Mouse (Mus musculus): ENCODE measurements around the gene Maz. TPM values are rescaled to one million over a fixed set of nuclear protein-coding genes. Genes with fewer than 3 reads are reported as not detected.

The Maz gene
- polyA plus RNA-seq, 1 experiment from 2014 or later, result 79.8 TPM

DNA sequence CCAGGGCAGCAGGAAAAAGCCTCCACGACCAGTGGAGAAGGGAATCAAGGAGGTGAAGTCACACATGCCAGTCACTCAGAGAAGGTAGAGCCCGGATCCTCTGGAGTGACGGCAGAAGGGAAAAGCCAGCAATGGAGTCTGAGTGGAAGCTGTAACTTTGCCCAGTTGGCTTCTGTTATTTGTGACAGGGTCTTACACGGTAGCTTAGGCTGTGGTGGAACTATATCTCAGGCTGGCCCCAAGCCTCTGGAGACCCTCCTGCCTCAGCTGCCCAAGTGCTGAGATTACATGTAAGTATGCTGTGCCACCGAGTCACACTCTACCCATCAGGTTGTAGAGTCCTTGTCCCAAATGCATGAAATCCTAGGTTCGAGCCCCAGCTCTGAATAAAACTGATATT lies 13.5 kb downstream of the Maz start:
- Histone ChIP-seq H3K4me2 (replicated peaks) (no peak overlapping the region), H3K9ac (no peak overlapping the region), H3K4me3 (replicated peaks) (no peak overlapping the region), H3K27me3 (no peaks in the 10 kb centered on the region), H3K4me1 (peaks cover 47% of the 10 kb centered on the region), H3K9me3 (replicated peaks) (no peaks in the 10 kb centered on the region), H3K36me3 (peaks cover 40% of the 10 kb centered on the region), H3K27ac (replicated peaks) (no peak overlapping the region)
- no peak for ATAC-seq (ENCODE audit: insufficient number of reproducible peaks, low FRiP score, low TSS enrichment, low read depth)
- WGBS, result 91% methylated on average over 6 of the region's 6 CpGs

DNA sequence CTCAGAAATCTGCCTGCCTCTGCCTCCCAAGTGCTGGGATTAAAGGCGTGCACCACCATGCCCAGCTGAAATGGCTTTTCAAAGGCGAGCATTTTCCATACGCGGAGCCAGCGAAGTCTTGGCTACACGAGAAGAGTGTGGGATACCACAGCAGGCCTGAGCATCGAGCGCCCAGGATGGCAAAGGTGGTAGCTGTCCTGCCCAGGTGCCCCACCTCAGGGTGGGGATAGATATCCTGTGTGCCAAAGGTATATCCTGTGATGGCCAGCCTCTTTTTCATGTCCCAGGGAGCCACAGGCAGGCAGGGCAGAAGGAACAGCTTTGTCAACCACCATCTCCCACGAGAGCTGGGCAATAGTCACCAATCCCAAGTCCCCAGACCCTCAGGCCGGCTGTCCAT lies 14.0 kb downstream of the Maz start:
- Histone ChIP-seq H3K4me1 (peaks cover 44% of the 10 kb centered on the region), H3K4me2 (replicated peaks) (no peak overlapping the region), H3K9ac (no peak overlapping the region), H3K9me3 (replicated peaks) (no peaks in the 10 kb centered on the region), H3K4me3 (replicated peaks) (no peak overlapping the region), H3K27me3 (no peaks in the 10 kb centered on the region), H3K36me3 (peaks cover 40% of the 10 kb centered on the region), H3K27ac (replicated peaks) (no peak overlapping the region)
- no peak for ATAC-seq (ENCODE audit: insufficient number of reproducible peaks, low FRiP score, low TSS enrichment, low read depth)
- WGBS, result 95% methylated on average over 10 of the region's 10 CpGs

DNA sequence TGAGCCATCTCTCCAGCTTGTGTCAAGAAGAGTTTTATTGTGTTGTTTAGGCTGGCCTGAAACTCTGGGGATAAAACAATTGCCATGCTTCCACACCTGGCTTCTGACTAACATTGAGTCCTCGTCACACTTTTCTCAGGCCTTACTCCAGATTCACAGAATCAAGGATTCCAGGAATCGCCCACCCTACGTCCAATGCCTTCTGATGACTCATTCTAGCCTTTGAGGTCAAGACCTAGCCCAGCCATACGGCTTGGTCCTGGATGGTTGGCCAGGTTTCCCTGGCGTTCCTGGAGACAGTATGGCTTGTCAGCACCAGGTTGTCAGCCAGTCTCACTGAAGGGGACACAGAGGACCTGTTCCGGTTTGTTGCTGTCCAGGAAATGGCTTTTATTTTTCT lies 14.5 kb downstream of the Maz start:
- Histone ChIP-seq H3K4me2 (replicated peaks) (no peak overlapping the region), H3K36me3 (peaks cover 40% of the 10 kb centered on the region), H3K27ac (replicated peaks) (no peak overlapping the region), H3K4me3 (replicated peaks) (no peak overlapping the region), H3K4me1 (peaks cover 40% of the 10 kb centered on the region), H3K9me3 (replicated peaks) (no peaks in the 10 kb centered on the region), H3K9ac (no peak overlapping the region), H3K27me3 (no peaks in the 10 kb centered on the region)
- no peak for ATAC-seq (ENCODE audit: insufficient number of reproducible peaks, low FRiP score, low TSS enrichment, low read depth)
- 95% methylated on average over 6 of the region's 6 CpGs for WGBS

DNA sequence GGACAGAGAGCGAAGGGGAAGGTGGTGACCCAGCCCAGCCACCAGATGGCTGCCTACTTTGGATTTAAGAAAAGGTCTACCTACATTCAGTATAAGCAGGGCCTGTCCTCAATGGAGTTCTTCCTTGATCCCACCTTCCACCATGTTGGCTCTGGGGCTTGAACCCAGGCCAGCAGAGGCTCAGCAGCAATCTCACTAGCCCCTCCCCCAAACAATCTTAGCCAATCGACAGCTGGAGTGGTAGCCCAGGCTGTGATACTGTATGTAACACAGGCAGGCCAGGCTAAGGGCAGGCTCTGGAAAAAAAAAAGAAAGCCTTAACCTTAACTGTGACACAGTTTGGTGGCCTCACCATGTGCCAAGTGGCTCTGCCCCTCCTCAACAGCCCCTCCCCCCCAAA lies 15.1 kb downstream of the Maz start:
- H3K4me1 ChIP-seq, result peaks cover 46% of the 10 kb centered on the region
- H3K9ac ChIP-seq, result no peak overlapping the region
- no peak overlapping the region for H3K4me3 ChIP-seq (replicated peaks)
- no peaks in the 10 kb centered on the region for H3K9me3 ChIP-seq (replicated peaks)
- no peak overlapping the region for H3K27ac ChIP-seq (replicated peaks)
- WGBS, result 68% methylated on average over 2 of the region's 2 CpGs
- H3K36me3 ChIP-seq, result peaks cover 40% of the 10 kb centered on the region
- ATAC-seq (ENCODE audit: insufficient number of reproducible peaks, low FRiP score, low TSS enrichment, low read depth), result no peak
- no peaks in the 10 kb centered on the region for H3K27me3 ChIP-seq
- no peak overlapping the region for H3K4me2 ChIP-seq (replicated peaks)

DNA sequence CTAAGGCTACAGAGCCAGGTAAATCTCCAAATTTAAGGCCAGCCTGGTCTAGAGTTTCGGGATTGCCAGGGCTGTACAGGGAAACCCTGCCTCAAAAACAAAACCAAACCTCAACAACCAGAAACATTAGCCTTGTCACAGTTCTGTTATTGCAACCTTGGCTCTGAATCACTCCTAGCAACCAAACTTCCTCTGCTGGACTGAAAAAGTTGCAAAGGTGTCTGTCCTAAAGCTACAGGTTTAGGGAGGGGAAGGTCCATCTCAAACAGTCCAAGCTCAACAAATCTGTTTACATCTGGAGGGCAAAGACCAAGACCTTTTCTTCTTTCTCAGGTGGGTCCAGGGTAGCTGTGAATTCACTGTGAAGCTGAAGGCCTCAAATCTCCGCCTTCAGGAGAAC lies 15.8 kb downstream of the Maz start:
- no peak overlapping the region for H3K27ac ChIP-seq (replicated peaks)
- H3K4me1 ChIP-seq, result peaks cover 42% of the 10 kb centered on the region
- WGBS, result 93% methylated on average over 2 of the region's 2 CpGs
- no peak overlapping the region for H3K9ac ChIP-seq
- no peaks in the 10 kb centered on the region for H3K9me3 ChIP-seq (replicated peaks)
- peaks cover 40% of the 10 kb centered on the region for H3K36me3 ChIP-seq
- H3K4me3 ChIP-seq (replicated peaks), result no peak overlapping the region
- no peak overlapping the region for H3K4me2 ChIP-seq (replicated peaks)
- no peak for ATAC-seq (ENCODE audit: insufficient number of reproducible peaks, low FRiP score, low TSS enrichment, low read depth)
- no peaks in the 10 kb centered on the region for H3K27me3 ChIP-seq

DNA sequence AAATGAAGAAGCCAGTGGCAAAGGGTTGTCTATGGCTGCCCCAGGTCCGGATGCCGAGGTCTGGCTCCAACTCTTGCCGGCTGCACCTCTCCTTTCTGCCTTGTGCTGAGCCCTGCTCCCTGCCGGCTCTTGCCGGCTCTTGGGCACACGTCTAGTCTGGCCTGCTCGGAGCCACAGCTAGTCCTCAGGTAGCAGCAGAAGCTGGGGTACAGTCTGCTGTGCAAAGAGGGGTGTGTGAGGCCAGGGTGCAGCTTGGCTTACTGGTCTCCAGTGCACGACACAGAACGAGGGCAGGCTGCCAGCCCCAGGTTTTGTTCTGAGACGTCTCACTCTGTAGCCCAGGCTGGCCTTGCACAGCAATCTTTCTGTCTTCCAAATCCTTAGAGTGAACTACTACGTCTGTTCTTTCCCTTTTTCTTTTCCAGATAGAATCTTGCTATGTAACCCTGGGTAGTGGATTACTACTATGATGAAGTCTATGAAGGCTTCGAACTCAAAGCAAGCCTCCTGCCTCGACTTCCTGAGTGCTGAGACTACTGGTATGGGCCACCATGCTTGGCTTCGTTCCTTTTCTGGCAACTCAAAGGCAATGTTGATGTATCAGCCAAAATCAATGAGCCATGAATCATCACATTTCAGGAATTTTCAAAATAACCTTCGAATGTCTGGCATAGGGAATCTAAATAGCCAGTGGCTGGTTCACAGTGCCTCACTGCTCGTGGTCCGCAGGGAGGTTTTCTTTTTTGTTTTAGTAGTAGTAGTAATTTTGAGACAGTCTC lies 17.3 kb downstream of the Maz start:
- H3K4me3 ChIP-seq (replicated peaks), result no peak overlapping the region
- no peaks in the 10 kb centered on the region for H3K27me3 ChIP-seq
- H3K9me3 ChIP-seq (replicated peaks), result no peaks in the 10 kb centered on the region
- H3K9ac ChIP-seq, result no peak overlapping the region
- no peak for ATAC-seq (ENCODE audit: insufficient number of reproducible peaks, low FRiP score, low TSS enrichment, low read depth)
- WGBS, result 80% methylated on average over 17 of the region's 17 CpGs
- H3K4me2 ChIP-seq (replicated peaks), result no peak overlapping the region
- H3K4me1 ChIP-seq, result peaks cover 28% of the 10 kb centered on the region
- H3K36me3 ChIP-seq, result peaks cover 26% of the 10 kb centered on the region
- peak overlapping the region; percentile 71; the same call in 1 of the 2 replicates for H3K27ac ChIP-seq (replicated peaks)

DNA sequence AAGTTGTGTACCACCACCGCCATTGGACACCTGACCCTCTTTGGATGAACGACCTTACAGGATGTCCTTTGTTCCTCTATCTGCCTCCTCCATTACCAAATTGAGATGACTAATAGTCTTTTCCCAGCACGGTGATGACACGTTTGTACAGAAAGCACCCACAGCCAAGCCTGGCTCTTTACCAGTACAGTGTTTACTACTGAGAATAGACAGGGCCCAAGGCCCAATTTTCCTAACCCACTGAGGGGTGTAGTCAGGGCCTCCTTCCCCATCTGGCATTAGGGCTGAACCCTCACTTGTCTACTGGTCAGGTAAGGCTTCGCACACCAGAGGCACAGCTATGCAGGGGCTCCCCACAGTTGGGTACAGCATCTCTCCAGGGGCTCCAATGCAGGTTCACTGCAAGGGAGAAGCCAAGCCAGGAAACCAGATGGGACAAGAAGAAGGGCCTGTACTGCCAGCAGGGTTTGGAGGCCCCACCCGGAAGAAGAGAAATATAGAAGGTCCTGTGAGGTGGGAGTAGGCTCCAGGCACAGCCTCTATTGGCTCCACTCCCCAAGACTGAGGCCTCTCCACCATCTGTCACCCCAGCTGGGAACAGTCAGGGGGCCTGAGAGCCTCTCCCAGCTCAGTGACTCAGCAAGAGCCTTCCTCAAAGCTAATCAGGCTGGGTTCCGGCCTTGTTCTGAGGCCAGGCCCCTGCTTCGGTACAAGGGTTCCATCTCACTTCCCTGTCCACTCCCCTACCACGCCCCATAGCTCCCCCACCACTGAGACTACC lies 18.4 kb downstream of the Maz start:
- Histone ChIP-seq H3K36me3 (peaks cover 15% of the 10 kb centered on the region), H3K27ac (replicated peaks) (peak overlapping the region; percentile 71), H3K4me1 (peaks cover 22% of the 10 kb centered on the region), H3K4me2 (replicated peaks) (no peak overlapping the region), H3K4me3 (replicated peaks) (no peak overlapping the region), H3K9ac (no peak overlapping the region), H3K27me3 (no peaks in the 10 kb centered on the region), H3K9me3 (replicated peaks) (no peaks in the 10 kb centered on the region)
- WGBS, result 57% methylated on average over 9 of the region's 9 CpGs
- ATAC-seq (ENCODE audit: insufficient number of reproducible peaks, low FRiP score, low TSS enrichment, low read depth), result peak; percentile 72

DNA sequence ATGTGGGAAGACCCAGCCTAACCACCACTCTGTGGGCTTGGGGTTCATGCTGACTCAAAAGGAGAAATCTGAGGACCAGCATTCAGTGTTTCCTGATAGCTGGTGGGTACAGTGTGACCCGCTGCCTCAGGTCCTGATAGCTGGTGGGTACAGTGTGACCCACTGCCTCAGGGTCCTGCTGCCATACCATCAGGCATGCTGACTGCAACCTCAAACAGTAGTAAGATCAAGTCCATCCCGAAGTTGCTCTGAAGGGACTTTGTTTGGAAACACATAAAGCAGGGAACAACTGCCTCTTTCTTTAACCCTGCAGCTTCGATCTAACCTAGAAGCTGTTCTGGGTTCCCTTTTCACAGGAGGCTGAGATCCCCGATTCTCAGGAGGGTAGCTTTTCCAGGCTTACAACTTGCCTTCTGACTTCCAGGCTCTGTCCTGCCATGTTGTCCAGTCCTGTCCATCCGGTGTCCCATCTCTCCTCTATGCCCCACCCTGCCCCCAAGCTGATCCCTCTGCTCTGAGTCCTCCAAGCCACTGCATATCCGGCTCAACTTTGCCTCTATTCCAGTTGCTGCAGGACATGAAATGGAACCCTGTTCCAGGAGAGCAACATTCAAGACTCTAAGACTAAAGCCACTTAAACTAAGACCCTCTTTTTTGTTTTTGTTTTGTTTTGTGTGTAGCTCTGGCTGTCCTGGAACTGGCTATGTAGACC lies 19.4 kb downstream of the Maz start:
- Histone ChIP-seq H3K9me3 (replicated peaks) (no peaks in the 10 kb centered on the region), H3K9ac (no peak overlapping the region), H3K4me1 (peaks cover 22% of the 10 kb centered on the region), H3K4me2 (replicated peaks) (no peak overlapping the region), H3K27ac (replicated peaks) (no peak overlapping the region), H3K36me3 (peaks cover 5% of the 10 kb centered on the region; the same call in 1 of the 2 replicates), H3K4me3 (replicated peaks) (no peak overlapping the region), H3K27me3 (no peaks in the 10 kb centered on the region)
- WGBS, result 76% methylated on average over 6 of the region's 6 CpGs
- ATAC-seq (ENCODE audit: insufficient number of reproducible peaks, low FRiP score, low TSS enrichment, low read depth), result no peak

DNA sequence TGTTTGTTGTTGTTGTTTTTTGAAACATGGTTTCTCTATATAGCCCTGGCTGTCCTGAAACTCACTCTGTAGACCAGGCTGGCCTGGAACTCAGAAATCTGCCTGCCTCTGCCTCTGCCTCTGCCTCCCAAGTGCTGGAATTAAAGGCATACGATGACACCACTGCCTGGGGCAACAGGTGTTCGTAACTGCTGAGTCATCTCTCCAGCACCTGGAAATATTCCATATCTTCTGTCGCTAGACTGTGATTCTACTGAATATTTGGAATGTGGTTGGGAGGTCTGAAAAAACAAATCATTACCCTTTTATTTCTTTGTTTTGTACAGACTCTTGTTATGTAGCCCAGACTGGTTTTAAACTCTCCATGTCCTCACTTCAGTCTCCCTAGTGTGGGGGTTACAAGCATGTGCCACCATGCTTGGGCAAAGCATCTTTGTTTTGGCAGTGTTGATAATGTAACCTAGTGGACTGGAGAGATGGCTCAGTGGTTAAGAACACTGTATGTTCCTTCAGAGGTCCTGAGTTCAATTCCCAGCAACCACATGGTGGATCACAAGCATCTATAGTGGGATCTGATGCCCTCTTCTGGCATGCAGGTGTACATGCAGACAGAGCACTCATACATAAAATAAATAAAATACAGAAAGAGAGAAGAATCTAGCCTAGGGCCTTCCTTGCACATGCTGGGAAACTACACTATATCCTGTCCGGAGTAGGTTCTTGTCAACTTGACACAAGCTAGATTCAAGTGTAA lies 22.5 kb downstream of the Maz start:
- Histone ChIP-seq H3K4me1 (peaks cover 20% of the 10 kb centered on the region), H3K4me2 (replicated peaks) (no peak overlapping the region), H3K27me3 (no peaks in the 10 kb centered on the region), H3K36me3 (no peaks in the 10 kb centered on the region), H3K9ac (no peak overlapping the region), H3K27ac (replicated peaks) (no peak overlapping the region), H3K9me3 (replicated peaks) (no peaks in the 10 kb centered on the region), H3K4me3 (replicated peaks) (no peak overlapping the region)
- 74% methylated on average over 4 of the region's 4 CpGs for WGBS
- ATAC-seq (ENCODE audit: insufficient number of reproducible peaks, low FRiP score, low TSS enrichment, low read depth), result no peak

DNA sequence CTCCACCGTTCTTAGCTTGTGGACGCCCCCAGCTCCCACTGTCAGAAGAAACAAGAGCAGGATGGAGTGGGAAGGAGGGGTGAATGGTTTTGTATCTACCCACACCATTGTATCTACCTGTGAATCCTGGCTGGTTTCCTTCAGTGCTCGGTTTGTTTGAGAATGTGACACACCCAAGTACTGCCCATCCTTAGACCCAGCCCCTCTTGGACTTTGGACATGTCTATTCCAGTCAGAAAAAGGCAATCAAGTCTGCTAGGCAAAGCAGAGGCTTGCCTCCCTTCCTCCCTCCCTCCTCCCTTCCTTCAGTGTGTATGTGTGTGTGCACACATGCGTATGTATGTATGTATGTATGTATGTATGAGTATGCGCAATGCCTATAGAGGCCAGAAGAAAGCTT lies 23.2 kb downstream of the Maz start:
- ATAC-seq (ENCODE audit: insufficient number of reproducible peaks, low FRiP score, low TSS enrichment, low read depth), result no peak
- Histone ChIP-seq H3K4me3 (replicated peaks) (no peak overlapping the region), H3K27ac (replicated peaks) (no peak overlapping the region), H3K36me3 (no peaks in the 10 kb centered on the region), H3K9ac (no peak overlapping the region), H3K4me2 (replicated peaks) (no peak overlapping the region), H3K27me3 (no peaks in the 10 kb centered on the region), H3K4me1 (peaks cover 13% of the 10 kb centered on the region), H3K9me3 (replicated peaks) (no peaks in the 10 kb centered on the region)
- WGBS, result 90% methylated on average over 5 of the region's 5 CpGs

DNA sequence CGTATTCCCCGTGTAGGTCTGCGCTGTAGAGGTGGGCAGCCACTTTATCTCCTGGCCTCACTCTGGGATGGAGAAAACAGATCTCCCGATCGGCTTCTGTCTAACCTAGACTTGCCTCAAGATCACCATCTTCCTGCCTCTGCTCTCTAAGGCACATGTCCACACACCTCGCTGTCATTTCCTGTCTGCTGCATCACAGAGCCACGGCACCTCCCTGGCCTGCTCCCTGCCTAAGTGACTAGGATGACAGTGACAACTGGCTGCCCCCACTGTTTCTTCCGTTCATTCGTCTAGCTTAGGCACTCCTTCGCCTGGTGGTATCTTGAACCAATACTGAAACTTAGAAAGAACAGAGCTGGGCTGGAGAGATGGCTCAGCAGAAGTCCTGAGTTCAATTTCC lies 27.3 kb downstream of the Maz start:
- H3K9me3 ChIP-seq (replicated peaks), result no peaks in the 10 kb centered on the region
- no peak overlapping the region for H3K9ac ChIP-seq
- ATAC-seq (ENCODE audit: insufficient number of reproducible peaks, low FRiP score, low TSS enrichment, low read depth), result no peak
- H3K27ac ChIP-seq (replicated peaks), result no peak overlapping the region
- WGBS, result 74% methylated on average over 10 of the region's 10 CpGs
- no peak overlapping the region for H3K4me2 ChIP-seq (replicated peaks)
- H3K27me3 ChIP-seq, result no peaks in the 10 kb centered on the region
- H3K36me3 ChIP-seq, result peaks cover 3% of the 10 kb centered on the region; the same call in 1 of the 2 replicates
- no peaks in the 10 kb centered on the region for H3K4me1 ChIP-seq
- no peak overlapping the region for H3K4me3 ChIP-seq (replicated peaks)

All from embryonic facial prominence, embryonic 15.5 days (tissue).